Mouse (Mus musculus) megakaryocyte, adult 5-6 weeks (primary cell): ENCODE measurements around the gene Ubl7. TPM values are rescaled to one million over a fixed set of nuclear protein-coding genes. Genes with fewer than 3 reads are reported as not detected.
"Not testable (repeated sequence)": the region's sequence is repeated elsewhere in the genome, so short reads cannot be mapped to it uniquely, and the experiment has no call there.

Experiments used
- ATAC-seq: 2 replicates; pipeline ENCODE4 v1.8.0; 2016; ENCODE audit warnings: mild to moderate bottlenecking, inconsistent platforms; ENCODE audit not compliant: poor library complexity, severe bottlenecking
- total RNA-seq, 2 experiments: library from RNA; stranded (forward) in 1 of 2; stranded (reverse) in 1 of 2; fragments of 153-499, 151-499 nt in 1 of 2; fragments of 221-1000, 200-1000 nt in 1 of 2; gene quantifications; 2 replicates each; pipeline versions ENCODE4 v1.2.3 to v1.2.4; 2015 to 2017

Ubl7 gene
- total RNA-seq (2015) (82.3 and 95.7 TPM in 2 replicates), total RNA-seq (2017) (22.8 and 27.7 TPM in 2 replicates)

- ATAC-seq, result peak; percentile 100
These were observed at the start of gene Ubl7 for GRCm38 (mm10) chr9:57910254-57911160. TSS of gene Ubl7 (plus strand) at chr9:57910979.

- peak; percentile 90 for ATAC-seq
These were observed 48.8 kb upstream of the Ubl7 start for GRCm38 (mm10) chr9:57861951-57862471.

DNA sequence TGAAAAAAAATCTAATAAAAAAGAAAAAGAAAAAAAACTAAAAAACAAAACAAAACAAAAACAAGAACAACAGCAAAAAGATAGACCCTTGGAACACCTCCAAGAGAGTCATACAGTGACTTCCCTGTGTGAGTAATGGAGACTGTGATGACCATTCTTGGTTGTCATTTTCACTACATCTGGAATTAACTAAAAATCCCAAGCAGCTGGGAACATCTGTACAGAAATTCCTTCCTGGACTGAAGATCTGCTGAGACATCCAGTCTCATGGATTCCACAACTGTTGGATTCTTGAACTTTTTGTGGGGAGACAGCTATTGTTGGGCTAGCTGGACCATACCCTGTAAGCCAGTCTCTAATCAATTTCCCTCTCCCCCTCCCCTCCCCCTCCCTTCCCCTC lies 46.4 kb upstream of the Ubl7 start:
- ATAC-seq, result no peak

DNA sequence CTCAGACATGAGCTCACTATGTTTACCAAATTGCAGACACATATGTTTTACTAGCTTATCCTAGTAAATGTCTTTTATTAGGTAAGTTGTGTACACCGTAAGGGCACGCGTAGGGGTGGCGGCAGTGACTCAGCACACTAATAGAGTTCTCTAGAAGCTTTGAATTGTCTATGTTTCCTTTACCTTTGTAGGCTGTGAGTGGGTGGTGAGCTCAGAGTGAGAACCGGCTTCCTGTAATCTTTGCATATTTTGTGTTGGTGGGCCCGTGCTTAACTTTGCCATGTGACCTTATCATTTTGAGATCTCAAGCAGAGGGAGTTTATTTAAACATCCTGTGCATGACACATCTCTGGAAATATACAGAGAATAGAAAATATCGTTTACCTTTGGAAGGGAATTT lies 44.2 kb upstream of the Ubl7 start:
- ATAC-seq, result no peak

DNA sequence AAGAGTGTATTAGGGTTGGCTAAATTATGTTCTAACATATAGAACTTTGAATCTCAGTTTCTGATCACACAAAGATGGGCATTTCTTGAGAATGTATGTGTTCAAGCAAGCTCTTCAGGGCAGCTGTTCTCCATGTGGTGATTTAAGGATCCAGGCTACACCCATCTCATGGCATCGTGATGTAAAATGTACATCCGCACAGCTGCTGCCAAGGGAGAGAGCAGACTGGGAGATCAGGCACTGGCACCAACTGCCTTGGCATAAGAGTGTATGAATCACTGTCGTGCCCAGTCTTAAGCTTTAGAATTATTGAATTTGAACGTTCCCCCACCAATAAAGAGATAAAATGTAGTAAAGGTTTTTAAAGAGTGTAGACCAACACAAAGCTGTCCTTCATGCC lies 43.5 kb upstream of the Ubl7 start:
- no peak for ATAC-seq

- no peak for ATAC-seq
These were observed 42.9 kb upstream of the Ubl7 start for GRCm38 (mm10) chr9:57867880-57868279.

DNA sequence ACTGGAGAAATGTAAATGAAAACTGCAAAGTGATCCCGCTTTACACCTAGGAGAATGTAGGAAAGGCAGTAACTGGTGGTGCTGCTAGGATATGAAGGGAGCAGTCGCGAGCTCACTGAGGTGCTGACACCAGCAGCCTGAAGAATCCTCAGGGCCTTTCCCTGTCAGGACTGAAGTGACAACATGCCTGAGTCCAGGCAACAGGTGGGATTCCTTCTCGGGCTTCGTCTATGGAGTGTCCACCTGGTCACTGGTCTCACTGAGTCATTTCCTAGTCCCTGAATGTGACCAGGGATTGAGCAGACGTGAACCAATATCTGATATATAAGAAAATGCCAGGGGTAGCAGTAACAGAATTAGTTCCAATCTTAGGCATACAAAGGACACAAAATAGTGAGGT lies 42.0 kb upstream of the Ubl7 start:
- ATAC-seq, result no peak

GRCm38 (mm10) chr9:57870273-57870816 lies 40.4 kb upstream of the Ubl7 start:
- peak; percentile 40; the same call in 1 of the 2 replicates for ATAC-seq

- peak; percentile 90 for ATAC-seq
These were observed 36.6 kb upstream of the Ubl7 start for GRCm38 (mm10) chr9:57874134-57874533.

GRCm38 (mm10) chr9:57874994-57875393 lies 35.8 kb upstream of the Ubl7 start:
- ATAC-seq, result no peak

DNA sequence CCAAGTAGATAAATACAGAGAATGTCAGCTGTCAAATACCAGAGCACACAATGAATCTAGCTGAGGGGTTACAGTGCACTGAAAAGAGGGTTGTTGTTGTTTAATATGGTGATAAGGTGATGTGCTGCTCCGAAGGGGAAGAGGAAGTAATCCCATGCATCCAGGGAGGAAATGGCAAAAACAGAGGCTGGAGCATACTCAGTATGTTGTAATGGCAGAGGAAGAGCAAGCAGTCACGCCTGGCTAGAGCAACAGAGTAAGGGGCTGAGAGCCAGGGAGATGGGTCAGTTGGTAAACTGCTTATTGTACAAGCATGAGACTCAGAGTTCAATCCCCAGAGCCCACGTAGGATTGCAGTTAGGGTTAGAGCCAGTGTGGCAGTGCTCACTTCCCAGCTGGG lies 31.6 kb upstream of the Ubl7 start:
- ATAC-seq, result peak; percentile 56

DNA sequence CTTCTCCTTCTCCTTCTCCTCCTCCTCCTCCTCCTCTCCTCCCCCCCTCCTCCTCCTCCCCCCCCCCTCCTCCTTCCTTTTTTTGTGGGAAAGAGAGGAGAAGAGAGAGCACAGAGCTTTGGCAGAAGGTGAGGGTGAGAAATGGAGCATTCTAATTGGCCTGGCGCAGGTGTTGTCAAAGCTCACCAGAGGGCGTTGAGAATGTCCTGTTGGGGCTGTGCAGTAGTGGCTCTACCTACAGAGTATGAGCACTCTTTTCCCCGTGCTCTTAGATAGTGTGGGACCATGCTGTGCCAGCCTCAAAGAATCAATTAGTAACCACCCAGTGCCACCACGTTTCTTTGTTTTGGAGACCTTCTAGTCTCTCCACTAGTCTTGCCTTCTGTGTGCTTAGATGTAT lies 30.5 kb upstream of the Ubl7 start:
- no peak for ATAC-seq

DNA sequence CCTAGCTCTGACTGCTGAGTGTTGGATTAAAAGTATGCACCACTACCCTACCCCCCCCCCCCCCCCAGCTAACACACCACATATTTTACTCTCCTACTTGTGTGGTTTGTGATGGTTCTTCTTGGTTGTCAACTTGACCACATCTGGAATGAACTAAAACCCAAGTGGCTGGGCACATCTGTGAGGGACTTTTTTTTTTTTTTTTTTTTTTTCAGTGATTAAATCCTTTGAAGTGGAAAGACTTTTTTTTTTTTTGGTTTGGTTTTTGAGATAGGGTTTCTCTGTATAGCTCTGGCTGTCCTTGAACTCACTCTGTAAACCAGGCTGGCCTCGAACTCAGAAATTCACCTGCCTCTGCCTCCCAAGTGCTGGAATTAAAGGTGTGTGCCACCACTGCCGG lies 29.0 kb upstream of the Ubl7 start:
- not testable (repeated sequence) for ATAC-seq

GRCm38 (mm10) chr9:57883413-57883812 lies 27.4 kb upstream of the Ubl7 start:
- no peak for ATAC-seq

- peak; percentile 73 for ATAC-seq
These were observed 22.7 kb upstream of the Ubl7 start for GRCm38 (mm10) chr9:57888119-57888518.

DNA sequence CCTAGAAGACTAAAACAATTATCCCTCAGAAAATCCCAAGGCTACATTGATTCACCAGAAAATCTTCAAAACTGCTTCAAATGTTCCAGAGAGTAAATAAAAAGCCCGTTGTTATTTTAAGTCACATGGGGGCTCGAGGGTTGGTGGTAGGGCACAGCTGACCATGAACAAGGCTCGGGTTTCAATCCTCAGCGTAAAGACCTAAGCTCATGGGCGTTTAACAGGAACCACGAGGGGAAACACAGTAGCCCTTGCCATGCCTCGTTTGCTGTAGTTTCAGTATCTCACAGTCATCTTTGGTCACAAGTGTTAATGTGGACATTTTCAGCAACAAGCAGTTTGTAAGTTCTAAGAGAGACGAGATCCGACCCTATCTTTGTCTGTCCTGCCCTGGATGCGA lies 10.3 kb upstream of the Ubl7 start:
- no peak for ATAC-seq

- no peak for ATAC-seq
These were observed 9.6 kb upstream of the Ubl7 start for GRCm38 (mm10) chr9:57901197-57901596.

DNA sequence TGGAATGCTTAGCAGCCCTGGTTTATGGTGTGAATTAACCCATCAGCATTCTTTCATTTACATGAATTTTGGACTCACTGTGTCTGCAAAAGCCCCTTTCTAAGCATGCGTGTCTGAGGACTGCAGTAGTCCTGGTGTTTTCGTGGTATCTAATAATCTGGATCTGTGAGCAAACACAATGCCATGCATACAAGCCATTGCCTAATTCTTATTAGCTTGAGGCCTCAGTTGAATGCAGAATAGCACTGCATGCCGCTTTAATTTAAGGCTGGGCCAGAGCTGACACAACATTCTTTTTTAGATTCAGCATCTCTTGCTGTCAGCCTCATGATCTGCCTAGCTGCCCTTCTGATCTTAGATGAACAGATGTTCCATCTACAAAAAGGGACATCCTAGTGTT lies 9.2 kb upstream of the Ubl7 start:
- no peak for ATAC-seq

DNA sequence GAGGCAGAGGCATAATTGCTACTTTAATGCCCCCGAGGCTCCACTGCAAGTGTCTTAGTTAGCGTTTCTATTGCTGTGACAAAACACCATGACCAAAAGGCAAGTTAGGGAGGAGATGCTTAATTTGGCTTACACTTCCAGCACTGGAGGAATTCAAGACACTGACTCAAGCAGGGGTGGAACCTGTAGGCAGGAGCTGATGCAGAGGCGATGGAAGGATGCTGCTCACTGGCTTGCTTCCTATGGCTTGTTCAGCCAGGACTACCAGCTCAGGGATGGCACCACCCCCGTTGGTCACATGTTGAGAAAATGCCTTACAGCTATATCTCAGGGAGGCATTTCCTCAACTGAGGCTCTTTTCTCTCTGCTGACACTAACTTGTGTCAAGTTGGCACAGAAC lies 8.6 kb upstream of the Ubl7 start:
- no peak for ATAC-seq

DNA sequence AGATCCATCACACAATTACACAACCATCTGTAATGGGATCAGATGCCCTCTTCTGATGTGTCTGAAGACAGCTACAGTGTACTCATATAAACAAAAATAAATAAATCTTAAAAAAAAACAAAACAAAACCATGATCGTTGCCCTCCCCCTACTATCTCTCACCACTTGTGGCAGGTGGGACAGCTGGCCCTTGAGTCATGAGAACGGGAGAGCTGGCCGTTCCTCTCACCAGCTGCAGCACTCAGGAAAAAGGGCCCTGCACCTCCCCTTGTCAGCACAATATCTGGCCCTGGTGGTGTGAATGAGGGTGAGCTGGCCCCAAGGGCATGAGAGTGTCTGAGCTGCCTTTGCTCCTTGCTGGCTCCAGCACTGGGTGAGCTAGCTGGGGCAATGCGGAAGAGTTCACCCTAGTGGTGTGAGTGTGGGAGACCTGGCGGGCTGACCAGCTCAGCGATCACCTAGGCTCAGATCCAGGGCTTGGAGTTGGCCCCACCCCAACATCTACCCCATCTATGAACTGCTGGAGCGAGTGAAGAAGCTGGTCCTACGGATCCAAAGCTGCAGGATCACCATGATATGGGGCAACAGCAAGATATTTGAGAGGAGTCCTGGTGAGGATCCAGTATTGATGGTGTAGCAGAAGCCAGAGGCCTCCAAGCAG lies 7.1 kb upstream of the Ubl7 start:
- no peak for ATAC-seq

GRCm38 (mm10) chr9:57904250-57904644 lies 6.5 kb upstream of the Ubl7 start:
- ATAC-seq, result no peak

DNA sequence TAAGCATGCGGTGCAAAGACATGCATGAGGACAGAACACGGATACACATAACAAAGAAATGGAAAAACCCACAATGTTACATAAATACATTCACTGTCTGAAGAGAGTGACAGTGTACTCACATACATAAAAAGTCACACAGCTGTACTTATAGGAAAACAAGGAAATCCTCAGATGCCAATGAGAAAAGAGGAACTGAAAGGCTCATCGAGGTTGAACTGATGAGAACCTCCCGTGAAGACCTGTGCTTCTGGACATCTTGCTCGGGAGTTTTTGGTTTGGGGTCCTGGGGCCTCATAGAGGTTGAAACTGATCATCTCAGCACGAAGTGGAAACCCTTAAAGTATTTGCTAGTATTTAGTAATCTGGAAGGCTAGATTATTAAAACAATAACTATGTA lies 3.6 kb upstream of the Ubl7 start:
- no peak for ATAC-seq
